Mouse (Mus musculus) retina, postnatal 1 day (tissue): ENCODE measurements around the gene Tcf7l1.

Experiments used
- DNase-seq: peaks from one replicate; pipeline ENCODE4 v3.0.0-alpha.2; 2012

Gene Tcf7l1

DNA sequence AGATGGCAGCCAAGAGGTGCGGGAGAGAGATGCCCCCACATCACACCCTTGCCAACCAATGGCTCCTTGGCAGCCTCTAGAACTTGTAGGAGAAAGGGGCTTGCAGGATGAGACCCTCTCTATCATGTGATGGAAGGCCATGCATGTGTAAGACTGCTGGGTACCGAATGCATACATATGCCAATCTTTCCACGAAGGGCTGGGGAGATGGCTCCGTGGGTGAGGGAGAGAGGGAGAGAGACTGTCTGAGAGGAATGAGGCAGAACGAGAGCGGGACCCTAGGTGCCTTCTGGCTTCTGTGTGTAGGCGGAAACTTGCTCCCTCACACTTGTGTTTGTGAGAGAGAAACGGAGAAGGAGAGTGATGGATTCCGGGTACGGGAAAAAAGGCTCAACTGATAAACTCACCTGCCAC lies 94.3 kb downstream of the Tcf7l1 start:
- no peak for DNase-seq

DNA sequence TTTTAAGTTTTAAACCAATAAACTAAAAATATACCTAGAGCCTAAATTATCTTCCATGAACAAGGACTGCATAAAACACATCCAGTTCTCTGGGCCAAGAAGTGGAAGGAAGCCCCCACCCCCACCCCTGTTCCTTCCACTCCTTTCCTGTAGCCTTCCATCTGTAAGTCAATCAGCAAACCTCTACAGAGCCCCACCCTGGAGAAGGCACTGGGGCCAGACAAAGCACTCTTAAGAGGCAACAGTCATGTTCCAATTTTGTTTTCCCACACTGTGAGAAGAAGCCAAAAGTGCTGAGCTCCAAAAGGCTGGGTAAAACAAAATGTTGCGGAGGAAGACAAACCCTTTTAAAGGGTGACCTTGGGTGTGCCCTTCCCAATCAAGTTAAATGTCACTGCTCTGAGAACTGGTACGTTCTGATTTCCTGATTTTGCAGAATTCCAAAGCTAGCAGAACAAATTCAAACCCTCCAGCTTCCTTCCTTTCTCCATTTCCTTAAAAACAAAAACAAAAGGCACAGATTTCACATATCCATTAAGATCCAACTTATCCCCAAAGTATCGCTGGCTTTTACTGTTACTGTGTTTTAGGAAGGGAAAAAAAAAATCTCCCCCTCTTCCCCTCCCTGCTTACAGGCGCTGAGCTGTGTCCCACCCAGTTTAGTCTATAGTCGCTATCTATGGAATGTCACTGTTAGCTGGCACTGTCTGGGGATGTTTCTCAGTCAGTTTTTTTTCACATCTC lies 94.8 kb downstream of the Tcf7l1 start:
- DNase-seq, result no peak

DNA sequence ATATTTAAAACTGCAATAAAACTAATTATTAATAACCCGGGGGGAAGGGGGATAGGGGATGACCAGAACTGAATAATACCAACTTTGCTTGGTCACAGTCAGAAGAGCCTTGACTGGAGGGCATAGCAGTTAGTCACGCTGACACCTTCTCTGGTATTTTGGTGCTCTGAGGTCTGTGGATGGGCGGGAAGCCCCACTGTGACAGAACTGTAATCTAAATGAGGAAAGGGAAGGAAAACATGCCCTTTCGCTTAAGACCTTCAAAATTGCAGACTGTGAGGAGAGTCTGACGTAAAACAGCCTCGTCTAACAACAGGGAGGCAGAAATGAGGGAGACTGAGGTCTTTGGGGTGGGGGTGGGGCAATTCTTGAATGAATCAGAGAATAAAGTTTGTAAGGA lies 96.6 kb downstream of the Tcf7l1 start:
- no peak for DNase-seq

DNA sequence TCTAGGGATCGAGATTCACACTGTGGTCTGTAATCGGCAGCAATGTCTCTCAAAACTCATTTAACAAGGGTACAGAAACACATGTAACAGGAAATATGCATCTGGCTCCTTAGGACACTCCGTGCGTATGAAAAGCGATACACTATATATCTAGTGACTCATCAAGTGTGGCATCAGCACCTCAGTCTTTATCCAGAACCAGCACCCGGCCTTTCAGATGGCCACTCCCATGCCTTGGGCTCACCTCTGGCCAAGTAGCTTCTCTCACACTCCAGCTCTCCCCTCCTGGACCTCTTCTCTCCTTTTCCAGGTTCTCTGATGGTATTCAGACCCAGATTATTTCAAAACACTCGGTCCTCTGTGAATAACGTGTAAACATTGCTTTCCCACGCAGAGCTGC lies 97.5 kb downstream of the Tcf7l1 start:
- no peak for DNase-seq

DNA sequence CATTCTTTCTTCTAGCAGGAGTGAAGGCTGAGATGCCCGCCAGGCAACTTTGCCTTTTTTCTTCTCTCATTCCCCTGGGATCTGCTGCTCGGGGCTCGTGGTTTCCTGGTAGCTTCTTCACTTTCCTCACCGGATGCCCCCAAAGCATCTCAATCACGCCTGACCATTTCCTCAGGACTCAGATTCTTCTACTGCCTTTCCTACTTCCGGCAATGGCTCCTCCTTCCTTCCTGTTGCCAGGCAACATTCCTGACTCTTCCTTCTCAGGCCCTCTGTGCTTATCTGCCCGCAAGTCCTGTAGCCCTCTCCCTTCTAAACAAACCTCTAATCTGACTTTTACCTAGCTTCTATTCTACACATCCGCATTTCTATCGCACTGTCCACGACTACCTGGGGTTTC lies 98.5 kb downstream of the Tcf7l1 start:
- no peak for DNase-seq

DNA sequence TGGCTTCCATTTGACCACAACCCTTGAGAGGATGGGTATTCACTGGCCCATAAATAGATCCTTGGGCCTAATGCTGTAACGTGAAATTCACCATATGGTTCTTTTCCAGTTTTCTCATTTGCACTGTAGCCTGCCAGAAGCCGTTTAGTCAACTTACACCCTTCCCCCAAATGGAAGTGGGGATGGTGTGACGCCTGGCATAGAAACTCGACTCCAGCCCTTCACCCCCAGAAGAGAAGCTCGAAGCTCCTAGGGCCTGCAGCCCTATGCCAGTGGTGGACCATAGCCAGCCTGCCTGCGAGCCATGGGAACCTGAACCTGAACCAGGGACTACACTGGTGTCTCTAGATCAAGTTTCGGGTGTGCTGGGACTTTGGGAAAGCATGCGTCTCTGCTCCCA lies 99.1 kb downstream of the Tcf7l1 start:
- no peak for DNase-seq

DNA sequence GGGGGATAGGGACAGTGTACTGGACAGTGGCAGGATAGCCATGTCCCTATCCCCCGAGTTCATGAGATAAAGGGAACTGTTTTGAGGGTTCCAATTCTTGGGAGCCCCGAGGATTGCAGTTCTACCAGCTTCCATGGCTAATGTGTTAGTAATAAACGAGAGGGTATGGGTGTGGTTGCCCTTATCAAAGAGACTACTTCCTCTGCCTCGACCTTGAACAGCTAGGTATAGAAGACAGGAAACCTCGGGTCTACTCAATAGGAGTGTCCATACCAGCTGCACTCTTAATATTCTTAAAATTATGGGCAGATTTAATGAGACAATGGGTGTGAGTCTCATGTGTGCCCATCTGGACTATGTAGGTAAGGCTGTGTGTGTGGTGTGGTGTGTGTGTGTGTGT lies 100.0 kb downstream of the Tcf7l1 start:
- no peak for DNase-seq

DNA sequence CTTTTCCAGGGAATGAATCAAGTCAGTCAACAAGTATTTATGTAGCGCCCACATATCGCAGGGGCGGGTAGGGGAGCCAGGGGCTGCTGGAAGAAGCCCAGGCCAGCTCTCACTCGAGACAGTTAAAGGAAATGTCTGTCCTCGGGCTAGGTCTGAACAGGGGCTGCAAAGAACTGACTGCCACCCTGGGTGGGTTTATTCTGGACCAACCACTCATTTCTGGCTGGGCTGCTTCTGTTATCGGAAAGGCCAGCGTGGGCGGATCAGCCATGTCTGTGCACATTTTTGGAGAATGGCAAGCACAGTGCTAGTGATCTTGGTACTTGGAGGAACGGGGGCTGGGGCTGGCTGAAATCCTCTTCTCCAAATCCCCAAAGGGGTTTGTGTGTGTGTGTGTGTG lies 103.9 kb downstream of the Tcf7l1 start:
- no peak for DNase-seq

DNA sequence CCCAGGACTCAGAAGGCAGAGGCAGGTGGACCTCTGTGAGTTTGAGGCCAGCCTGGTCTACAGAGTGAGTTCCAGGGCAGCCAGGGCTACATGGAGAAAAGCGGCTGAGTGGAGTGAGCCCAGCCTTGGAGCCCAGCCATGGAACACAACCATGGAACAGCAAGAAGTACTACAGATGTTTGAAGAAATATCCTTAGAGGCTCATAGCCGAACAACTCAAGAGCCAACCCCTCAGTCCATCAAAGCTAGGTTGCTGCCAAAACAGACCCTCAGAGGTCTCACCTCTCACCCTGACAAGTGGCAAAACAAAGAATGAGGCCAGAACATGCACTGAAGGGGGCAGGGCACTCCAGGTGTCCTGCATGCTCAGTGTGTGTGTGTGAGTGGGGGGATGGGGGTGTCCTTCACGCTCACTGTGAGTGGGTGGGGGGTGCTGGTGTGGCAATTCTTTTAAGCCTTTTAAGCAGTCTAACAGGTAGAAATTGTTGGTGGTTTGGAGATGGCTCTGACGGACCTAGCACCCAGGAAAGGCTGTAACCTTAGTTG lies 104.7 kb downstream of the Tcf7l1 start:
- DNase-seq, result no peak

DNA sequence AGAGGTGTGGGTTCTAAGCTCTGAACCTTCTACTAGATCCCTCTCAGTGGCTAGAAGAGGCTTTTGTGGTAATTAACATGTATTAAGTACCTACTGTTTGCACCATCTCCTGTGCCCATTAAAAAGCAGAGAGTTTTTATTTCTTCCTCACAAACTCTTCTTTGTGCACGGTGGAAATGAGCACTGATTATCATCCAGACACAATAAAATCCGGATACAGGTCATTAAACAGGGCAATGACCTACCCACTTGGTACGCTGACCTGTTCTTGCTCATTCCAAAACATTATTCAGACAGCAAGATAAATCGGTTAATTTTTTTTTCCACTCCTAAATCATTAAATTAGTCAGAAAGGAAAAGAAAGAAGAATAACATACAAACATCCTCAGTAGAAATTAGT lies 106.8 kb downstream of the Tcf7l1 start:
- peak; percentile 60 for DNase-seq

DNA sequence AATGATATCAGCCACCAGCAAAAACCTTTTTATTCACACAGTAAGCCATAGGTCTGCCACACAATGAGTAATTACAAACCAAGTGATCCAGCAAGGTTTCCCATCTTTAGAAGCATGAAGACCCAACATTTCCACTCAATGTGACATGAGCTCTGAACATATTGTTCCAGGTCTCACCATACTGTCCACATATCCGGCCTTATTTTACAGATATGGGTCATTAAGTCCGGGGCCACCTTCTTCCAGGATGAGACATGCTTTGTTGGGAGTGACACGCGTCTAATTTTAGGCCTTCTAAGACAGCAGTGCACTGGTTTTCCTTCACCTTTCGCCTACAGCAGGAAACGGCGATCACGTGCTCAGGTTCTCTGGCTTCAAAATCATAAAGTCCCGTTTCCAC lies 108.1 kb downstream of the Tcf7l1 start:
- no peak for DNase-seq

DNA sequence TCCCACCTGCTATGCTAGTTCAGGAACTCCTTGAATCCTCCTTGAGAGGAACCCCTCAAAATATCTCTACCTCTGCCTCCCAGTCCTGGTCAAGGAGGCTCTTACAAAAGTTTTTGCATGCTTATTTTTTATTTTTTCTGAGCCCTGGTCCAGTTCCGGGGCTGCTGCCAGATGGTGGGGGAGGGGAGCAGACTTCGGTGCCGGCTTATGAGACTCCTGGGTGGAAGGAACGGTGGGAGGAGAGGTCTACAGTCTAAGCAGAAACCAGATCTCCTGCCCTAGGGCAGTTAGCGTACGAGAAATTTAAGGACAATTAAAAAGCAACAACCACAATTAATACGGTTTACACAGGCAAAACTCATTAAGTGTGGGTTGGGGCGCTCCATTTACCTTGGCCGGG lies 110.4 kb downstream of the Tcf7l1 start:
- DNase-seq, result no peak

DNA sequence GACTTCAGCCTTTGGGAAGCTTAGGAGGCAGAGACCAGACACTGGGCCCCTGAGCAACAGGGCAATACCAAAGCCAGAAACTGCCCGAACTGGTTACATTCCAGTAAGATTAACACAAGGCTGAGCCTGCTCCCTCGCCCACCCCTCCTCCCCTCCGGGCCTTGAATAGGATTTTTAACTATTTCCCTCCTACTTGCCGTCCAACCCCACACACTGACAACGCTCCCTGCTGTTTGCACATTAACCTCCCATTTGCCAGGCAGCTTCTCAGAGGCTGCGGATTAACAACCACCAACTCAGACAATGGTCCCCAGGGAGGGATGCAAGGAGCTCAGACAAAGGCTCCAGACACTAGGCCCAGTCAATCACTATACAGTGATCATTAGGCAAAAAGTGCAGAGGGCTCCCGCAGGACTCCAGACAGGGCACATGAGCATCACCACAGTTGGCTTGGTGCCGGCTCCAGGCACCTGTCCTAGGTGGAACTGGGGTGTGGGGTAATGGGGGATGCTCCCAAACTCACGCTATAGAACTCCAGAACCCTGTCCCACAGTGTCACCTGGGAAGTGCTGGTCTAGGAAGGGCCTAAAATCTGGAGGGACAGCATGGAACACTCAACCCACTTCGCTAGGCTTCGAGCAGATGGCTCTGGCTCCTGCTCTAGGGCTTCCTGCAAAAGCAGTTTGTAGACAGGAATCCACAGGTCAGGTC lies 111.4 kb downstream of the Tcf7l1 start:
- DNase-seq, result peak; percentile 90

DNA sequence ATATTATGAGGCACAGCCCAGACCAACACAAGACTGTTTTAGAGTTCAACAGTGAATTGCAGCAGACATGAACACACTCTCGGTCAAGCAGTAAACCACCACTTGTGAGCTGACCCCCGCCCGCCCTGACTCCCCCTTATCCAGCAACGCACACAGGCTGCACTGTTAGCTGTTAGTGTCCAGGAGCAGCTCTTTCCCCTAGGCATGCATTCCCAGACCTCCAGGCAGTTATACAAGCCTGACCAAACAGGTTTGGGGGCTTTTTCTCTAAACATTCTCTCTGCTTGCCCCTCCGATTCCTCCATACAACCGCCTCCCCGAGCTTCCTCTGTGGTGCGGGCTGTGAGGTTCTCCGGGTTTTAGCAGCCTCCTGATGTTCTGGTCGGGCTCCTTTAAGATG lies 112.0 kb downstream of the Tcf7l1 start:
- DNase-seq, result no peak

DNA sequence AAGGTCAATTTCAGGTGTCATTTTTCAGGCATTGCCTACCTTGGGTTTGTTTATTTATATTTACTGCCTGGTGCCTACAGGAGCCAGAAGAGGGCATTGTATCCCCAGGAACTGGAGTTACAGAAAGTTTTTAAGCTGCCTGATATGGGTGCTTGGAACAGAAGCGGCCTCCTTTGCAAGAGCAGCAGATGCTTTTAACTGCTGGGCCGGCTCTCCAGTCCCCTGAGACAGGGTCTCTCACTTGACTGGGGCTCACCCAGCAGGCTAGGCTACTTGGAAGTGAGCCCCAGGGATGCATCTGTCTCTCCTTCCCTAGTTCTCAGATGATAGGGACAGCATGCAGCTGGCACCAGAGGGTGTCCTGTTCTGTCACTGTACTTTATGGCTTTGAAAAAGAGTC lies 112.7 kb downstream of the Tcf7l1 start:
- peak; percentile 46 for DNase-seq

DNA sequence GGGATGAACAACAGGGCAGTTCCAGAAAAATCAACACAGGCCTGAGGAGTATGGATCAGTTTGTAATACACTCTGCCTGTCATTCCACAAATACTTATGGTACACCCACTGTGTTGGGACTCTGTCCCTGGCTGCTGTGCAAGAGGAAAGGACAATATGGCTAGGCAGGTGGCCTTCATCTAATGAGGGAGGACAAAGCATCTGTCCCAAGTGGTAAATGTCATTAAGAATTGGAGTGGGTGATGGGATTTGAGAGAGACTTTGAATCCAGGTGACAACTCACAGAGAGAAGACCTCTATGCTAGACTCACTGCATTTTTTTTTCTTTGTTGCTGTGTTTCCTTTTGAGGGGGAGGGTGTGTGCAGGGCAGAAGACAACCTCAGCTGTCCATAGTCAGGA lies 115.3 kb downstream of the Tcf7l1 start:
- DNase-seq, result peak; percentile 61

DNA sequence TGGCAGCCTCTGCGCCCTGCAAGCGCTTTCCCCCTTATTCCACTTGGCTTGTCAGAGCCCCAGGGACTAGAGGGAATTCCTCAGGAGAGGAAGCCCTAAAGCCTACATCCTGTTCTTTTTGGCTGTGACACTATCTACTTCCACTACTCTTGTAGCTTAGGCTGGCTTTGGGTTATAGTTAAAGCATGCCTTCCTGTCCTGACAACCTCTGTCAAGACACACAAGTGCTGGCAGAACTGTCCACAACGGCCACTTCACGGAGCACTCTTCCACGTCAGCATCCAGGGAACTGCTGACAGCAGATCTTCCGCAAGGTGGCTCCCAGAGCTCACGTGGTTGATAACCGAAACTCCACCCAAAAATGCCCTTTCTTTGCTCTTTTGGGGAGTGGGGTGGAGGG lies 117.9 kb downstream of the Tcf7l1 start:
- DNase-seq, result no peak

DNA sequence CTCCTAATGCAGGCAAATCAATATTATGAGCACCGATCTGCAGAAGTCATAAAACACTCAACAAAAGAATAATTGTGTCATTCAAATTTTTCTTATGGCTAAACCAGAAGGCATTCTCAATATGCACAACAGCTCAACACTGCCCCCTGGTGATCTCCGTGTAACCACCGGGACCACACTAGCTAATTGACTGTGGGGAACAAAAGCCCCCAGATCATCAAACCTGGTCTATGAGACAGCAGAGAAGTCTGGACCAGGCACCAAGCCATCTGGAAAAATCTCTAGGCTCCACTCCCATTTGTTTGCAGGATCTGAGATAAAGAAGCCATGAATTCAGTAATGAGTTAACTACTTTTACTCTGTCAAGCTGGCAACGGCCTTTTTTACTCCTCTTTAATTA lies 122.0 kb downstream of the Tcf7l1 start:
- peak; percentile 74 for DNase-seq

DNA sequence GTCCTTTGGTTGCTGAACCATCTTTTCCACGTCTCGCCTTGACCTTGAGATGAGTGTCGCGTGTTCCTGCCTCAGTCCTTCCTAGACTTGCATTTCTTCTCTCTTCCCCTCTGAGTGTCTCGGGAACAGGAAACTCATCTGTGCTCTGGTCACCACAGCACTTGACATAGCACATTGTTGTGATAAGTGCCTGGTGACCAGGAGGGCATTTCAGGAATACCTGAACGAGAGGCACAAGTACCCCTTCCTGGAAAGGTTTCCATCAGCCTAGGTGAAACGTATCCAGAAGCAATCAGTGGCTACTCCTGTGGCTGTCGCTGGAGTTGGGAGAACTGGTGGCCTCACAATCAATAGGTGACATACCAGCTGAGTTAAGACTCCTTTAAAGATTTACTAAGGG lies 124.8 kb downstream of the Tcf7l1 start:
- no peak for DNase-seq

DNA sequence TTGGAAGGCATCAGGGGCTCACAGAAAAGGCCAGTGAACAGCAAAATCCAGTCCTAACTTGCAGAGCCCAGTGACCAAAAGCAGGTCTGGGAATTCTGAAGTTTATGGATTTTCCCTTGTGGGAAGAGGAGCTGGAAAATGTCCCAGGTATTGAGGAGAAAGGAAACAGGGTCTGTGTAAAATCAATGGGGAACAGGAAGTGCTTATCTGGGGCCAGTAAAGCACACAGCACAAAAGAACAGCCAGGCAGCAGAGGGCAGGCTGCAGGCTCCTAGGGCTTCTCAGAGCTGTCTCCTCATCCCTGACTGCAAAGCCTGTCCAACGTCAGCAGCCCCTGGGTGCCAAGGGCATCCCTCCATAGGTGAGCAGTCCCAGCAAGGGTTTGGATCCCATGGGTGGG lies 126.1 kb downstream of the Tcf7l1 start:
- no peak for DNase-seq

DNA sequence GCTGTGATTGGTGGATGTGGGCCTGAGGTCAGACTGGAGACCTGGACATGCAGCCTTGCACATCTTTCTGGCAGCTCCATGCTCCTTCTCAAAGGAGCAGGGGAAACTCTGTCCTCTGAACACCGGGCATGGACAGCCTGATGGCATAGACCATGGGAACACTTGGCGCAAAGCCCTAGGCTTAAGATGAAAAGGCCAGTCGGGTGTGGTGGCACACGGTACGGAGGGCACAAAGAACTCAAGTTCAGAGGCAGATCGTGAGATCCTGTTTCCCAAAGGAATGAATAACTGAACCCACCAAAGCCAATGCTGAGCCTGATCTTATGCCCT lies 128.7 kb downstream of the Tcf7l1 start:
- DNase-seq, result no peak

DNA sequence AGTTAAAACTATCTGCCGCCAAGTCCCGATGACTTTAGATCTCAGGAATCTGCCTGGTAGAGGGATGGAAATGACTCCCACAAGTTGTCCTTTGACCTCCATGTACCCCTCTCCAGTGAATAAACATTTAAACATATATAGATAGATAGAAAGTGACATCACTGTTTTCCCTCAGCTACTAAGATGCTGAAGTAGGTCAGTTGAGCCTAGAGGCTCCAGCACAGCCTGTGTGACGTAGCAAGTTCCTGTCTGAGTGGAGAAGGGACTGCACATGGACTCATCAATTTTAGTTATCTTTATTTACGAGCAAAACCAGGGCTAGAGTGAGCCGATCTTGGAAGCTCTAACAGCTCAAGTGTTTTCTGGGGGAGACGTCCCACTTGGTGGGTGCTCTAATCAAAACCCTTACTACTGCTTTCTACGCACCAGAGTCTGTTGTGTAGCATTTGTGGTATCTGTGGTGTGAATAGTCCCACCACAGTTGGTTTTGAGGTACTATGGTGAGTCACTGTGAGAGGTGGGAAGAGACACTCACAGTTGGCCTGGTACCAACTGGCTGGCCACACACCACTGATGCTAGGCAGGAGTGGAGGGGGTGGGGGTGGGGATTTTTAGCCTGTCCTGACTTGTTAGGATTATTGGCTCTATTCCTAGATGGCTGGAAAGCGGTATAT lies 129.2 kb downstream of the Tcf7l1 start:
- DNase-seq, result peak; percentile 68

DNA sequence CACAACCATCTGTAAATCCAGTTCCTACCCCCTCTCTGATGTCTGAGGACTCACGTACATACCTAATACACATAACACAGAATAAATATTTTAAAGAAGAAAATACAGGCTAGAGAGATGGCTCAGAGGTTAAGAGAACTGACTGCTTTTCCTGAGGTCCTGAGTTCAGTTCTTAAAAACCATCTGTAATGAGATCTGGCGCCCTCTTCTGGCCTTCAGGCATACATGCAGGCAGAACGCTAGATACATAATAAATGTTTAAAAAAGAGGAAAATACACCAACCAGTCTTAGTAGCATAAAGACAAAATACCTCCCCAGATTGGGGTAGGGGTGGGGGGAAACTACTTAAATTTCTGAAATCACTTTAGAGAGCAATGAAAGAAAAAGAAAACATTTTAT lies 131.0 kb downstream of the Tcf7l1 start:
- DNase-seq, result no peak

DNA sequence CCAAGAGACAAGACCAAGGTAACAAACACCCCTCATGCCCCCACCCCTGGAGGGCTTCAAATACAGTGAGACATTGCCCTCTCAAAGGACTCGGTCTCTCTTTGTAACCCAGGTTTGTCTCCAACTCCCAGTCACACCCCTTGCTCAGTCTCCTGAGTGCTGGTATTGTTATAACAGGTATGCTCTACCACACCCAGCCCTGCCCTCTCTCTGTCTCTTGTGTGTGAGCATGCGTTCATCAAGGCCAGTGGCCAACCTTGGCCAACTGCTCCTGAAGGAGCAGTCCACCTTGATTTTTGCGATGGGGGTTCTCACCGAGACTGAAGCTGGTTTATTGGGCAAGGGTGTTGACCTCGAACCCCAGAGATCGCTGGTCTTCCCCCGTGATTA lies 133.0 kb downstream of the Tcf7l1 start:
- DNase-seq, result no peak
